Mouse (Mus musculus): ENCODE data around the gene Nck2.
A peak's percentile ranks its signal among the peaks of the same experiment; 100 is the strongest.
"Not testable (repeated sequence)": the region's sequence is repeated elsewhere in the genome, so short reads cannot be mapped to it uniquely, and the experiment has no call there.

The Nck2 gene

DNA sequence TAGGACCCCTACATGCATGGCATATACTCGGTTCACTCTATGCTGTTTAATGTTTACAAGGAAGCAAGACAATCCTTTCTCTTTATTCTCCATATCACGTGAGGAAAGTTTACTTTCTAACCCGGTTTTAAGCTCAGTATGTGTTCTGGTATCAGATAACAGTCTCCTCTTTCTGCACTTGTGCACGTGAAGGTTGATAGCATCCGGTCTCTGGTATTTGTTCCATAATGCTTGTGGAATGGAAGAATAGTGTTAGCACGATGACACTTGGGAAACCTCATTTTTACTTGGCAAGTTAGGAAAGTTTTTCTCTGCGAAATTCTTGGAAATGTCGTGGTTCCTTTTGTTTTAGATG lies 58.4 kb downstream of the Nck2 start:
- DNase-seq = no peak

GRCm38 (mm10) chr1:43503261-43503660 lies 58.9 kb downstream of the Nck2 start:
- no peak for DNase-seq

DNA sequence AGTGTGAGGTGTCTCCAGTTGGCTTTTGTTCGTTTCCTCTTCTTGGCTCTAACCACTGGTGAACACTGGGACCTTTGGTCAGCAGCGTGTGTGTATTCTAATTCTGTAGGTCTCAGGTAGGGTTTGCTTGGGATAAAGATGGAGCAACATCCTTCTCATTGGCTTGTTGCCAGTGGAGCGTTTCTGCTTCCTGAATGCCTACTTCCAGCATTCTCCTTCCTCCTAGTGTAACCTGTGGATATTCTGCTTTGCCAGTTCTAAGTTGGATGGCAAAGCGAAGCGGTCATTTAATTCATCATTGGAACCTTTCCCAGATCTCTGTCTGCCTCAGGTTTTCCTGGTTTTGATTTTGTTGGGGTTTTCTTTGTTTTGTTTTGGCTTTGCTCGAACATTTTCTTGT lies 59.3 kb downstream of the Nck2 start:
- DNase-seq = no peak

- DNase-seq = no peak
Measured at GRCm38 (mm10) chr1:43504235-43504634, 59.9 kb downstream of the Nck2 start.

DNA sequence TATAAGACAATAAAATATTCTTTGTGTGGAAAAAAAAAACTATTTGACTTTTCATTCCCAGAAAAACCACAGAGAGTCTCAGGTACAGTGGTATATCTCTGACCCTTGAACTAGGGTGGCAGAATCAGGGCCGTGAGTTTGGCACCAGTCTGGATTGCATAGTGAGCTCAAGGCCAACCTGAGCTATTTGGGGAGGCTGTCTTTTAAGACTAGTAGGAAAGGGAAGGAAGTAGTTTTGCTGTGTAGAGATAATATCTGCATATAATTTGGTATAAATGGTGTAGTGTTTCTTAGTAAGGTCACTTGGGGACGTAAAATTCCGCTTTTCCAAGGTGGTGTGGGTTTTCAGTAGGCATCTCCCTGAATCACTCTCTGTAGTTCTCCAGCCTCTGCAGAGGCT lies 62.3 kb downstream of the Nck2 start:
- no peak for DNase-seq

GRCm38 (mm10) chr1:43507809-43508208 lies 63.4 kb downstream of the Nck2 start:
- DNase-seq = no peak

DNA sequence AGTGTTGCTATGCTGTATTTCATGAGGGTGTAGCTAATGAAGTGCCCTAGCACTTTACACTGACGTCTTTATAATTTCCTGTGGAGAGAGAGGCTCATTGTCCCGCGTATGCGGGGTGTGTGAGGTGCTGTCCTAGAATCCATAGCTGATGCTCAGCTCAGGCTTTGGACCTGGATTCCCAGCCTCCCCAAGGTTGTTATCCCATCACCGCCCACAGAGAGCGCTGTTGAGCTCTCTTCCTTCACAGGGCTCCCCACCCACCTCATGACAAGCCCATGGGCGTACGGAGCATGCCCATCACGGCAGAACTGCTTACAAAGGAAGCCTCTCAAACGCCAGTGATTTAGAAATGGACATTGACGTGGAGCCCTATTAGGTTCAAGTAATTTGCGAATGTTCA lies 66.9 kb downstream of the Nck2 start:
- DNase-seq = no peak

DNA sequence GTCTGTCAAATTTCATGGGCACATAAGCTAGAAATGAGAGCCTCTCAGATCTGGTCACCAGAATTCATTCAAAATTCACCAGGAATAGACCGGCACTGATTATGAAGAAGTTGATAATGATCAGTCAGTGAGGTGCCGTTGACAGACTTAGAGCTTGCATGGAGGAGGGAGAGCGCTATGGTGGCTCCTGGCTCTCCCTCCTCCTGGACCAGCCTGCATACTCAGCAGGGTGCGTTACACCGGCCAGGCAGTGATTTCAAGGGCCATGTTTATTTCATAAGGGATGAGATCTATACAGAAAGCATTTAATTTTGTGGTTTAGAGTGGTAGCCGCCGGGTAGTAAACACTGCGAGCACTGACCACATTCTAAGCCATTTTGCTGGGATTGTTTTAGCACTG lies 67.3 kb downstream of the Nck2 start:
- no peak for DNase-seq

GRCm38 (mm10) chr1:43517405-43517804 lies 73.0 kb downstream of the Nck2 start:
- no peak for DNase-seq

DNA sequence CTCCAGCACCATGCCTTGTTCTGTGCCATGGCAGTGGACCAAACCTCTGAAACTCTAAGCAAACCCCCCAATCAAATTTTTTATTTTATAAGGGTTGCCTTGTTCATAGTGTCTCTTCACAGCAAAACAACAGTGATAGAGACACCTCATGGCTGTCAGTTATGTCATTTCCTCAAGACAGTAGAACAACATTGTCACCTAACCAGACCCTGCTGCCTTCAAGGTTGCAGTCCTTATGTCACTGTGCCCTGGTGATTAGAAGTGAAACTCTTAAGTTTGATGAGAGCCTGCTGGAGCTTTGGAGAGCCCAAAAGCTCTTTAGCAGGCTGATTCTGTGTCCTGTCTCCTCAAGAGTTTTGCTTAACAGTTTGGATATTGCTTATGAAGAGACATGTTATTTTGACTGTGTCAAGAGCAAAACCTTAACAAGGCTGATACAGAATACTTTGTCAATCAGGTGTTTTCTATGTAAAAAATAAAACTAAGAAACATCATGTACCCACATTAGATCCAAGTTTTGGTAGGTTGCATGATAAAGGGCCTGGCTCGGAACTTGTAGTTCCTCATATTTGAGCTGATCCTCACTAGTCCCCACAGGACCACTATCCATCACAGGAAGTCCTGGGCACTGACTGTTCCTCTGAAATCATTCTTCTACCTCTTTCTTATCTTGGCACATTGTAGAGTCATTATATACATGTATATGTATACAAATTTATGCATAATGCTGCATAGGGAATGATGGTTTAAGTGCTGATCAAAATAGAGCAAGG lies 76.0 kb downstream of the Nck2 start:
- DNase-seq = no peak

- DNase-seq = no peak
Measured at GRCm38 (mm10) chr1:43520989-43521371, 76.6 kb downstream of the Nck2 start.

DNA sequence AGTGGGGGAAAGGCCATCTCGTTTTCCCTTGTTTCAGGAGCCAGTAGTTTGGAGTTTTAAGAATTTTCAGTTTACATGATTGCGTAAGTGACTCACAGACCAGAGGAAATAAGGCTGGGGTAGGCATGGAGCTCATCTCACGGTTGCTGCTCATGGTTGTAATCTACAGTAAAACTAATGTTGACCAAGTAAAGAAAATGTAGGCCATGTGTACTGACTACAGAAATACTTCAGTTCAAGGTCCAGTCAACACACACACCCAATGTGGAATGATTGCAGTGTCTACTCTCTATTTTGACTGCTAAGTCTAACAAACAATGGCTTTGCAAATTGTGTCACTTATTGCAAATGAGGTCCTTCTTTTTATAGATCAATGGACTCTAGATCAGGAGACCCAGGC lies 77.1 kb downstream of the Nck2 start:
- no peak for DNase-seq

DNA sequence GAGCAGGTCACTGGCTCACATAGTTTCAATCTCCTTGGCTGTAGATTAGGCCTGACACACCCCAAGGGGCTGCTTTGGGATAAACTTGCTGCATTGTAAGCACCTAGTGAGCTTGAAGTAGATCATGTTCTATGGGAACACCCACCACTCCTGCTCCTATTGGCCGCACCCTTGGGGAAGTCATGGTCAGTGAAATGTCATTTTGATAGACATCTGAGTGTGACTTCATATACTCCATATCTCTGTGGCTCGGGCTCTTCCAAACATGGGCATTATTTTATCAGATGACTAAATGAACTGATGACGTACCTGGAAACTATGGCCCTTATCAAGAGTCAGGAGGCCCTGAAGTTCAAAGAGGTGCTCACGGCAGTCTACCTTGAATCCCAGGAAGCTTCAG lies 77.6 kb downstream of the Nck2 start:
- DNase-seq = no peak

GRCm38 (mm10) chr1:43522976-43523375 lies 78.6 kb downstream of the Nck2 start:
- no peak for DNase-seq

DNA sequence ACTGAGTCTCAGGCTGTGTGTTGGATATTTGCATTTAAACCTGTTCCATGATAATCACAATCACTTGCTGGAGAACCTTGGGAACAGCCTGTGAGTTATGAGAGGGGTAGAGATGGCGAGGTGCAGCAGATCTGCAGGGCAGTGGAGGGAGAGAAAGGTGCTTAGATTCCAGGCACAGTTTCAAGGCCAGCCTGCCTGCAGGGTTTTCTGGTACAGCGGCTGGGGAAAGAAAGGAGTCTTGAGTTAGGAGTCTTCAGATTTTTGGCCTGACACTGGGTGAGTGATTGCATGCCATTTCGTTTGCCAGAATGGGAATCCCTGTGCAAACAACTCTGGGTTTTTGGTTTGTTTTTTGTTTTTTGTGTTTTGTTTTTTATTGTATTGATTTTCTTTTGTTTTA lies 80.0 kb downstream of the Nck2 start:
- no peak for DNase-seq

DNA sequence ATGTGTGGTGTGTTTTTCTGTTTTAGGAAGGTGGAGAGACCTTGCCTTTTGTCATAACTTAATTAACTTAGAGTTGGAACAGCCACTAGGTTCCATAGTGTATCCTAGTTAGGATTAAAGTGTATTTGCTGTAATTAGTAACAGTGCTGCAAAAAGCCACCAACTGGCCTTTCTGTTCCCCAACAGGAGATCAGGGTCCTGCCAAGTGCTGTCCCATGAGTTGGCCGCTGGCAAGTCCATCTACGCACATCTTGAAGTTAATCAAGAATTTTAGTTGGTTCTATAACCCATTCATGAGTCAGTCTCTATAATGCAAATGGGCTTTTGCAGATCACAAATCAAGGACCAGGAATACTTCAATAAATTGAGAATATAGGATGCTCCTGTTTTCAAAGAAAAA lies 83.9 kb downstream of the Nck2 start:
- DNase-seq = no peak

DNA sequence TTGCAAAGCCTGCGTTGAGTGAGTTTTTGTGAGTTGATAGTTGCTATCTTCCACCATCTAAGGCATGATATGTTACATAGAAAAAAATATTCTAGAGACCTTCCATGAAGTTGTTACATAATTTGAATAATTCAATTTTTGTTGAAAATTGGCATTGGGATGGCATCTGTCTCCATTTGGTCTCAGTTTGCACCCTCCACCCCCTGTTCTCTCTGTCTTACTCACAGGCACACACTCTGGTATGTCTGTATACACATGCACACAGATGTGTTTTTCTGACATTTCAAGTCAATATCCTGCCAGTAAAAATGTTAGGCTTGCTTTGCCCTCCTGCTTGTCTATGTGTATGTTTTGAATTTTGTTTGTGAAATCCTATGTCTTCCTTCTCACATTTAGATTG lies 84.7 kb downstream of the Nck2 start:
- peak; percentile 61 for DNase-seq

- no peak for DNase-seq
Measured at GRCm38 (mm10) chr1:43530295-43531020, 86.1 kb downstream of the Nck2 start.

- peak; percentile 48 for DNase-seq
Measured at GRCm38 (mm10) chr1:43531307-43531706, 86.9 kb downstream of the Nck2 start.

- DNase-seq = no peak
Measured at GRCm38 (mm10) chr1:43532279-43532678, 87.9 kb downstream of the Nck2 start.

GRCm38 (mm10) chr1:43533497-43533896 lies 89.1 kb downstream of the Nck2 start:
- DNase-seq = not testable (repeated sequence)

- no peak for DNase-seq
Measured at GRCm38 (mm10) chr1:43534060-43534760, 89.8 kb downstream of the Nck2 start.

GRCm38 (mm10) chr1:43535519-43536000 lies 91.2 kb downstream of the Nck2 start:
- no peak for DNase-seq

DNA sequence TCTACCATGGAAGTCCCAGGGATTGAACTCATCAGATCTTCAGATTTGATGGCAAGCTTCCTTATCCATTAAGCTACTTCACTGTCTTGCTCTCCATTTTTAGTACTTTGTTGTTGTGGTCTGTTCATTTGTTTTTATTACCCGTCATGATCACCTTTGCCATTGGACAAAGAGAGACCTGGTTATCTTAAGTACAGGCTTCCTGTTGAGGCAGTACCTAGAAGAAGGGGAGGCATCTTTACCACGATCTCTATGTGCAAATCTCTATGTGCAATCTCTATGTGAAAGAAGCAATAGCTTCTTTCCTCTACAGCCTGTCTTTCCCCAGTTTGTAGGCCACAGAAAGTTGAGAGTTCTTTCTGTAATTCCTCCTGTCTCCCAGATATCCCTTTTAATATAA lies 91.9 kb downstream of the Nck2 start:
- DNase-seq = no peak
